Mouse (Mus musculus) intestine, postnatal 0 days (tissue): ENCODE measurements around the gene D8Ertd738e. TPM values are rescaled to one million over a fixed set of nuclear protein-coding genes. Genes with fewer than 3 reads are reported as not detected.

Experiments used
- ATAC-seq: fragments of 200-750 bp; cut with Nextera tagmentation; 2 replicates; pipeline ENCODE4 v1.8.0; 2017; ENCODE audit warnings: mild to moderate bottlenecking, moderate TSS enrichment, moderate library complexity
- H3K27ac ChIP-seq: fragments of 300-500 bp; sonication (generic); 2 replicates; pipeline ENCODE4 v1.5.1; 2014; ENCODE audit warnings: mild to moderate bottlenecking, low read depth, low read length, moderate library complexity
- H3K27me3 ChIP-seq: fragments of 300-500 bp; sonication (generic); replicated peaks from 2 replicates; pipeline ENCODE4 v1.6.1; 2014; ENCODE audit warnings: low read length, mixed read lengths; ENCODE audit not compliant: control insufficient read depth, insufficient read depth
- H3K36me3 ChIP-seq: fragments of 300-500 bp; sonication (generic); 2 replicates; pipeline ENCODE4 v1.6.1; 2014; ENCODE audit warnings: mild to moderate bottlenecking, moderate library complexity; ENCODE audit not compliant: control insufficient read depth, insufficient read depth
- H3K4me1 ChIP-seq: fragments of 300-500 bp; sonication (generic); replicated peaks from 2 replicates; pipeline ENCODE4 v1.6.1; 2014; ENCODE audit warnings: antibody characterized with exemption, low read length, mixed read lengths; ENCODE audit not compliant: control insufficient read depth, insufficient read depth
- H3K4me2 ChIP-seq: fragments of 300-500 bp; sonication (generic); replicated peaks from 2 replicates; pipeline ENCODE4 v1.6.1; 2014; ENCODE audit warnings: low read depth, mild to moderate bottlenecking, moderate library complexity
- H3K4me3 ChIP-seq: fragments of 300-500 bp; sonication (generic); 2 replicates; pipeline ENCODE4 v1.5.1; 2014; ENCODE audit warnings: low read depth, low read length
- H3K9ac ChIP-seq: fragments of 300-500 bp; sonication (generic); 2 replicates; pipeline ENCODE4 v1.6.1; 2014; ENCODE audit warnings: mild to moderate bottlenecking, low read depth, low read length
- H3K9me3 ChIP-seq: fragments of 300-500 bp; sonication (generic); 2 replicates; pipeline ENCODE4 v1.6.1; 2016; ENCODE audit warnings: mixed run types; ENCODE audit not compliant: control insufficient read depth
- CTCF ChIP-seq: sonication (generic); IDR thresholded peaks from 2 replicates; pipeline ENCODE4 v1.5.1; 2016; ENCODE audit warnings: low read depth, mild to moderate bottlenecking, control low read depth, antibody characterized with exemption, moderate library complexity
- WGBS: fragments of 180-500 bp; shearing (Covaris S2); extraction: QIAGEN DNeasy Blood & Tissue Kit; methylation state at CpG from one replicate; pipeline ENCODE4 v1.1.7; 2014; 5-methylcytosine and 5-hydroxymethylcytosine counted together
- polyA plus RNA-seq: library from polyadenylated mRNA; unstranded; fragments of >200 nt; fragmentation: Nextera tagmentation; extraction: Ambion mirVana; gene quantifications from 2 replicates; pipeline ENCODE4 v1.2.1, GENCODE M21; 2015

The D8Ertd738e gene
- polyA plus RNA-seq, 1 experiment from 2014 or later: 308 TPM

GRCm38 (mm10) chr8:84223322-84224029, 26.0 kb downstream of the D8Ertd738e start:
- peaks cover 64% of the 10 kb centered on the region for H3K36me3 ChIP-seq
- H3K9me3 ChIP-seq: no peaks in the 10 kb centered on the region
- 88% methylated on average over 21 of the region's 21 CpGs for WGBS
- H3K4me1 ChIP-seq: no peaks in the 10 kb centered on the region
- ATAC-seq: no peak
- no peak overlapping the region for H3K4me2 ChIP-seq
- no peaks in the 10 kb centered on the region for H3K27me3 ChIP-seq
- H3K4me3 ChIP-seq: no peak overlapping the region
- no peak overlapping the region for H3K27ac ChIP-seq
- H3K9ac ChIP-seq: no peak overlapping the region
- no peak for TF ChIP-seq CTCF

GRCm38 (mm10) chr8:84222566-84223165, 26.9 kb downstream of the D8Ertd738e start:
- no peaks in the 10 kb centered on the region for H3K9me3 ChIP-seq
- H3K27ac ChIP-seq: no peak overlapping the region
- no peaks in the 10 kb centered on the region for H3K27me3 ChIP-seq
- 87% methylated on average over 9 of the region's 9 CpGs for WGBS
- H3K36me3 ChIP-seq: peaks cover 64% of the 10 kb centered on the region
- no peak overlapping the region for H3K4me3 ChIP-seq
- TF ChIP-seq CTCF: no peak
- H3K4me2 ChIP-seq: no peak overlapping the region
- ATAC-seq: no peak
- H3K4me1 ChIP-seq: no peaks in the 10 kb centered on the region
- H3K9ac ChIP-seq: no peak overlapping the region

GRCm38 (mm10) chr8:84220105-84220504, 29.4 kb downstream of the D8Ertd738e start:
- Histone ChIP-seq H3K9me3 (no peaks in the 10 kb centered on the region), H3K4me3 (no peak overlapping the region), H3K9ac (no peak overlapping the region), H3K36me3 (peaks cover 64% of the 10 kb centered on the region), H3K4me2 (no peak overlapping the region), H3K27ac (no peak overlapping the region), H3K4me1 (no peaks in the 10 kb centered on the region), H3K27me3 (no peaks in the 10 kb centered on the region)
- 72% methylated on average over 7 of the region's 7 CpGs for WGBS
- no peak for TF ChIP-seq CTCF
- no peak for ATAC-seq

- Histone ChIP-seq H3K9me3 (no peaks in the 10 kb centered on the region), H3K9ac (no peak overlapping the region), H3K4me2 (no peak overlapping the region), H3K36me3 (peaks cover 75% of the 10 kb centered on the region), H3K27ac (no peak overlapping the region), H3K27me3 (no peaks in the 10 kb centered on the region), H3K4me3 (no peak overlapping the region), H3K4me1 (no peaks in the 10 kb centered on the region)
- no peak for TF ChIP-seq CTCF
- WGBS: 91% methylated on average over 5 of the region's 5 CpGs
- ATAC-seq: no peak
These were observed 31.4 kb downstream of the D8Ertd738e start for GRCm38 (mm10) chr8:84218143-84218542.

GRCm38 (mm10) chr8:84217206-84217605, 32.3 kb downstream of the D8Ertd738e start:
- TF ChIP-seq CTCF: no peak
- H3K36me3 ChIP-seq: peaks cover 72% of the 10 kb centered on the region

DNA sequence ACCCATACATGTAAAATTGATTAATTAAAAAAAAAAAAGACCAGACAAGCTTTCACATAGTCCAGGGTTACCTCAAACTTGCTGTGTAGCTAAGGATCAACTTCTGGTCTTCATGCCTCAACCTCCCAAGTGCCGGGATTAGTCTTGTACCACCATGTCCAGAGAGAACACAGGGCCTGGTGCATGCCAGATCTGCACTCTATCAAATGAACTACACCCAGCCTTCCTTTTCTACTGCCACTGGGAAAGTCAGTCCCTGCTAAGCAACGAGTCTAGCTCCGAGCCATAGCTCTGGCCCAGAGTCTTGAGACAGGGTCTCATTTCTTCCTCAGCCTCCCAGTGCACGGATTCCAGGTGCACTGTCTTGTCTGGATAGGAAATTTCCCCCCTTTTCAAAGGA, 36.2 kb downstream of the D8Ertd738e start:
- H3K4me2 ChIP-seq: no peak overlapping the region

More at GRCm38 (mm10) chr8:84217206-84217605, 32.3 kb downstream of the D8Ertd738e start:
- Histone ChIP-seq H3K9ac (no peak overlapping the region), H3K9me3 (no peaks in the 10 kb centered on the region), H3K4me1 (no peaks in the 10 kb centered on the region), H3K27me3 (no peaks in the 10 kb centered on the region), H3K4me2 (no peak overlapping the region), H3K4me3 (no peak overlapping the region), H3K27ac (no peak overlapping the region)
- 94% methylated on average over 11 of the region's 11 CpGs for WGBS
- no peak for ATAC-seq

More for the DNA sequence above, 36.2 kb downstream of the D8Ertd738e start:
- Histone ChIP-seq H3K27ac (no peak overlapping the region), H3K9me3 (no peaks in the 10 kb centered on the region), H3K9ac (no peak overlapping the region), H3K36me3 (peaks cover 74% of the 10 kb centered on the region), H3K4me1 (no peaks in the 10 kb centered on the region), H3K4me3 (no peak overlapping the region), H3K27me3 (no peaks in the 10 kb centered on the region)
- no peak for TF ChIP-seq CTCF
- ATAC-seq: no peak
- WGBS: 92% methylated on average over 4 of the region's 4 CpGs
